Comparison of ENCODE assay signal across 26 mouse cellular contexts in the genomic region with DNA sequence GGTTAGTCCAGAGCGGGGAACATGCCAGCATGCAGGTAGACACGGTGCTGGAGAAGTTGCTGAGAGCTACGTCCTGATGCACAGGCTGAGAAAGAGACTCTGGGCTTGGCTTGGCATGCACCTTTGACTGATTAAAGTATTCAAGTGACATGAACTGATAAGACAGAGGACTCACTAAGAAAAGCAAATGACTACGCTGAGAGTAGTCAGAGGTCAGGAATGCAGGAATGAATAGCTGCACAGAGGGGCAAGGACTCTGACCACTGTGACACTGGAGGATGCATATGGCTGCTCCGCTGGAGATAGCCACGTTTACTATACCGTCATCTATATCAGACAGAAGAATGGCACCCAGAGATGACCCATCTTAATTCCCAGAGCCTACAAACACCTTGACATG. TPM values are rescaled to one million over a fixed set of nuclear protein-coding genes. Genes with fewer than 3 reads are reported as not detected.
DNase-seq lines count a peak whose midpoint lies in the region; ATAC-seq lines count a peak whose summit lies in the region.
"Had no signal": no experiment of that assay in that cellular context is flagged by ENCODE, and none has a peak within 500 bp of the region (broad histone marks: within the 10 kb centered on the region; RNA-seq: fewer than 3 reads in every experiment).

No protein-coding gene starts in this region.

- peak overlapping the region; percentile 48 for H3K4me2 ChIP-seq in heart, embryonic 14.5 days (ENCODE audit: low read length)
- no peak overlapping the region for H3K4me2 ChIP-seq in midbrain, embryonic 11.5 days
- no peak overlapping the region for H3K4me2 ChIP-seq in midbrain, embryonic 16.5 days (ENCODE audit: low read length)
- H3K4me2 ChIP-seq: embryonic facial prominence, embryonic 15.5 days; hindbrain, embryonic 12.5 days; limb, embryonic 15.5 days; lung, embryonic 15.5 days; neural tube, embryonic 15.5 days had no signal

- peaks cover 16 to 33% of the 10 kb centered on the region in 2 experiments for H3K4me1 ChIP-seq in heart, embryonic 14.5 days (ENCODE audit: control insufficient read depth in 2 of 2, insufficient read depth in 2 of 2, low read length in 2 of 2)
- H3K4me1 ChIP-seq in midbrain, embryonic 11.5 days (ENCODE audit: control insufficient read depth, insufficient read depth, low read length) = peaks cover 14% of the 10 kb centered on the region
- H3K4me1 ChIP-seq in midbrain, embryonic 16.5 days (ENCODE audit: control insufficient read depth, insufficient read depth, low read length) = peaks cover 13% of the 10 kb centered on the region

- WGBS in heart, embryonic 14.5 days = 22% methylated on average over 7 of the region's 7 CpGs
- 86% methylated on average over 7 of the region's 7 CpGs for WGBS in midbrain, embryonic 11.5 days
- WGBS in midbrain, embryonic 16.5 days = 88% methylated on average over 7 of the region's 7 CpGs

- peaks cover 20% of the 10 kb centered on the region for H3K36me3 ChIP-seq in heart, embryonic 14.5 days (ENCODE audit: control insufficient read depth, insufficient read depth, low read length)
- no peaks in the 10 kb centered on the region for H3K36me3 ChIP-seq in midbrain, embryonic 11.5 days (ENCODE audit: control insufficient read depth, insufficient read depth, low read length)
- no peaks in the 10 kb centered on the region for H3K36me3 ChIP-seq in midbrain, embryonic 16.5 days (ENCODE audit: control insufficient read depth, insufficient read depth, low read length)
- H3K36me3 ChIP-seq: embryonic facial prominence, embryonic 15.5 days; hindbrain, embryonic 12.5 days; neural tube, embryonic 15.5 days had no signal

- intact Hi-C loops in heart, postnatal 25 days (cut with DNase I) = no loop called here

- H3K9me3 ChIP-seq in heart, embryonic 14.5 days (ENCODE audit: control insufficient read depth, low read length) = no peaks in the 10 kb centered on the region
- no peaks in the 10 kb centered on the region for H3K9me3 ChIP-seq in midbrain, embryonic 11.5 days (ENCODE audit: control insufficient read depth, low read length)
- no peaks in the 10 kb centered on the region for H3K9me3 ChIP-seq in midbrain, embryonic 16.5 days (replicated peaks; ENCODE audit: control insufficient read depth, low read length, poor library complexity, severe bottlenecking)
- H3K9me3 ChIP-seq: embryonic facial prominence, embryonic 15.5 days; hindbrain, embryonic 12.5 days; limb, embryonic 15.5 days; lung, embryonic 15.5 days; midbrain, embryonic 10.5 days; neural tube, embryonic 15.5 days had no signal

- peak overlapping the region; percentile 54 to 66 for H3K27ac ChIP-seq in heart, embryonic 14.5 days (replicated peaks in 1 of 2; ENCODE audit: control insufficient read depth in 1 of 2, insufficient read depth in 1 of 2, low read depth in 2 of 2, low read length in 2 of 2)
- H3K27ac ChIP-seq in midbrain, embryonic 11.5 days (ENCODE audit: low read depth, low read length) = no peak overlapping the region
- H3K27ac ChIP-seq in midbrain, embryonic 16.5 days (ENCODE audit: low read length) = no peak overlapping the region
- H3K27ac ChIP-seq: embryonic facial prominence, embryonic 15.5 days; gastrocnemius, adult 2 months; hindbrain, embryonic 12.5 days; limb, embryonic 15.5 days; liver, embryonic 14.5 days; lung, embryonic 15.5 days; midbrain, embryonic 10.5 days; neural tube, embryonic 15.5 days had no signal

- 0 out of 4 replicates have a peak overlapping the region, but pooled peaks of 1 of the 2 experiments have one; percentile 5 for H3K4me3 ChIP-seq in heart, embryonic 14.5 days (ENCODE audit: control insufficient read depth in 1 of 2, insufficient read depth in 1 of 2, low read depth in 1 of 2, low read length in 2 of 2)
- no peak overlapping the region for H3K4me3 ChIP-seq in midbrain, embryonic 11.5 days (ENCODE audit: low read depth, low read length)
- H3K4me3 ChIP-seq in midbrain, embryonic 16.5 days (ENCODE audit: low read depth, low read length) = no peak overlapping the region
- H3K4me3 ChIP-seq: embryonic facial prominence, embryonic 15.5 days; gastrocnemius, adult 2 months; hindbrain, embryonic 12.5 days; limb, embryonic 15.5 days; lung, embryonic 15.5 days; midbrain, embryonic 10.5 days; neural tube, embryonic 15.5 days had no signal

- ATAC-seq in heart, embryonic 14.5 days (ENCODE audit: insufficient number of reproducible peaks, insufficient read depth, low FRiP score, low read depth) = no peak
- ATAC-seq in midbrain, embryonic 11.5 days (ENCODE audit: low FRiP score) = no peak
- no peak for ATAC-seq in midbrain, embryonic 16.5 days
- ATAC-seq: forebrain, embryonic 14.5 days; Patski had no signal

- no peaks in the 10 kb centered on the region for H3K27me3 ChIP-seq in heart, embryonic 14.5 days (ENCODE audit: control insufficient read depth, insufficient read depth, low read length)
- H3K27me3 ChIP-seq in midbrain, embryonic 11.5 days (ENCODE audit: control insufficient read depth, insufficient read depth, low read length) = peaks cover 59% of the 10 kb centered on the region
- peaks cover 14% of the 10 kb centered on the region for H3K27me3 ChIP-seq in midbrain, embryonic 16.5 days (ENCODE audit: control insufficient read depth, insufficient read depth, low read depth, low read length)
- H3K27me3 ChIP-seq: embryonic facial prominence, embryonic 15.5 days; limb, embryonic 15.5 days; lung, embryonic 15.5 days; Patski had no signal

- peak overlapping the region; percentile 11; the same call in 1 of the 2 replicates for H3K9ac ChIP-seq in heart, embryonic 14.5 days (ENCODE audit: low read length)
- H3K9ac ChIP-seq in midbrain, embryonic 11.5 days (ENCODE audit: low read length) = no peak overlapping the region
- H3K9ac ChIP-seq in midbrain, embryonic 16.5 days (ENCODE audit: low read depth, low read length) = no peak overlapping the region
- H3K9ac ChIP-seq: embryonic facial prominence, embryonic 15.5 days; hindbrain, embryonic 12.5 days; limb, embryonic 15.5 days; liver, embryonic 14.5 days; lung, embryonic 15.5 days; neural tube, embryonic 15.5 days had no signal

- peak; percentile 12 to 25 for DNase-seq in adrenal gland, postnatal 36 days
- no peak for DNase-seq in adrenal gland, adult 8-10 months
- DNase-seq in heart, postnatal 25 days (ENCODE audit: low spot score) = no peak
- peak; percentile 65 for DNase-seq in midbrain, embryonic 11.5 days (ENCODE audit: low spot score, missing footprints)
- no peak for DNase-seq in lung, adult 18-20 months
- DNase-seq: adrenal gland, postnatal 14 days; cerebellum, adult 11 months; cerebellum, adult 9-11 months; gastrocnemius, adult 2 months; kidney, adult 8-10 months; kidney, postnatal 10 days; left cerebral cortex, postnatal 4 days; lung, postnatal 36 days; thymus, adult 18-20 months; thymus, postnatal 36 days had no signal

RNA-seq across cellular contexts. Expression of a gene that starts 4.4 kb away (rescaled TPM):
- 1 to 10 TPM; 4.4 to 5.3 TPM for total RNA-seq in adrenal gland, postnatal 36 days (2021)
- total RNA-seq in adrenal gland, adult 8-10 months (2022) = 10 to 100 TPM in 2 of 4 experiments, 1 to 10 TPM in 2; 3.5 to 10.9 (median 8.8) TPM
- polyA plus RNA-seq in heart, embryonic 14.5 days (2014; fragmentation: Nextera tagmentation; extraction: Ambion mirVana) = 24.0 and 25.5 TPM in 2 replicates
- 1 to 10 TPM; 1.6 to 3.8 TPM for total RNA-seq in heart, postnatal 25 days (2021)
- polyA plus RNA-seq in midbrain, embryonic 11.5 days (2014; fragmentation: Nextera tagmentation; extraction: Ambion mirVana) = 8.9 and 10.4 TPM in 2 replicates
- 2.2 and 4.4 TPM in 2 replicates for polyA plus RNA-seq in midbrain, embryonic 16.5 days (2015; fragmentation: Nextera tagmentation; extraction: Ambion mirVana)

Comparison
In these comparisons a context has a peak if more than half of its experiments do, and no peak if none do; other contexts are left out.
1. DNase-seq: peak in adrenal gland, postnatal 36 days (2 of 2) and midbrain, embryonic 11.5 days (single experiment); none in adrenal gland, adult 8-10 months (single experiment), heart, postnatal 25 days (single experiment) and lung, adult 18-20 months (0 of 2).
2. H3K27ac ChIP-seq: peak in heart, embryonic 14.5 days (2 of 2); none in midbrain, embryonic 11.5 days (single experiment) and midbrain, embryonic 16.5 days (single experiment).